ENCODE assay signal across 17 mouse cellular contexts in genomic region chr12:81208559-81208958, GRCm38 (mm10).
"Had no signal": no experiment of that assay in that cellular context is flagged by ENCODE, and none has a peak within 500 bp of the region (broad histone marks: within the 10 kb centered on the region; RNA-seq: fewer than 3 reads in every experiment).

No protein-coding gene starts in this region.

- ATAC-seq: liver, embryonic 12.5 days; liver, postnatal 0 days; lung, postnatal 0 days; midbrain, embryonic 13.5 days; midbrain, embryonic 15.5 days; midbrain, embryonic 16.5 days had no signal

- DNase-seq: left cerebral cortex, postnatal 4 days; liver; liver, embryonic 13.5 days; liver, postnatal 0 days; lung, adult 18-20 months; lung, adult 2 months; lung, embryonic 14.5 days; lung, postnatal 10 days; lung, postnatal 14 days; lung, postnatal 36 days; lung, postnatal 4 days; midbrain, embryonic 14.5 days had no signal
